Mouse (Mus musculus): ENCODE data around the gene Lhx5.

Gene Lhx5

GRCm38 (mm10) chr5:120431649-120432485, at the start of gene Lhx5:
Gene Lhx5, plus strand, starts transcription at chr5:120431699.
- WGBS, result 1% methylated on average over 69 of the region's 69 CpGs

DNA sequence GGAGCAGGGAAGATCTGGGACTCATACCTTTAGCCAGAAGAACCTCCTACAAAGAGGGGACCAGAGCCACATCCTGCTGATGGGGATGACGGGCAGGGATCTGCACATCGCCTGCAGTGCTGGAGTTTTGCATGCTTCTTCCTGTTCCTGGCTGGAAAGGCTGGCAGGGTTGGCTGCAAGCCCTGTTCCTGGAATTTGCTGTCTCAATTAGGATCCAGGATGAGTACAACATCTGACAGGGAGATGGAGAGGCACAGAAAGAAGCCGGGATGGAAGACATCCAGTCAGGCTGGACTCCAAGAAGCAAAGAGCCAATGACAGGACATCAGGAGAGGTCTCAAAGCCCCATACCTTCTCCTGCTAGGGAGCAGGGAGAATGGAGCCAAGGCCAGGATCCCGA, 45.1 kb upstream of the Lhx5 start:
- WGBS, result 43% methylated on average over 4 of the region's 4 CpGs

DNA sequence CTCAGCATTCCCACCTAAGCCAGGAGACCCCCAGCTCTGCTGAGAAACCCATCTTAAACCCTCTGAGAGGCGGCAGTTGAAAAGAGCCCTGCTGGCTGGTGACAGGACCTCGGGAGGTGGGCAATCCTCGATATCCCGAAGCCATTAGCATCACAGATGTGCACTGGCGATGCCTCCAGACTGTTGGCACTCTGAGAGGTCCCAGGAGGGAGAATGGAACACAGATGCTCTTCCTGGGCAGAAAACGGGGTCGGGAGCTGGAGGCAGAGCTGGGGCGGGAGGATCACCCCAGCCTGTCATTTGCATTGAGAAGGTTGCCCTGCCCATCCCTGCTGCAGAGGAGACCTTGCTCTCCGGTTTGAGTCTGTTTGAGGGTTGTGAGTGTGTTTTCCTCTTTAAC, 42.7 kb upstream of the Lhx5 start:
- WGBS, result 68% methylated on average over 9 of the region's 9 CpGs

GRCm38 (mm10) chr5:120389973-120390372, 41.5 kb upstream of the Lhx5 start:
- WGBS, result 85% methylated on average over 2 of the region's 2 CpGs

- 32% methylated on average over 25 of the region's 25 CpGs for WGBS
These were observed 37.4 kb upstream of the Lhx5 start for GRCm38 (mm10) chr5:120393871-120394667.

- 44% methylated on average over 13 of the region's 13 CpGs for WGBS
These were observed 33.5 kb upstream of the Lhx5 start for GRCm38 (mm10) chr5:120397988-120398387.

DNA sequence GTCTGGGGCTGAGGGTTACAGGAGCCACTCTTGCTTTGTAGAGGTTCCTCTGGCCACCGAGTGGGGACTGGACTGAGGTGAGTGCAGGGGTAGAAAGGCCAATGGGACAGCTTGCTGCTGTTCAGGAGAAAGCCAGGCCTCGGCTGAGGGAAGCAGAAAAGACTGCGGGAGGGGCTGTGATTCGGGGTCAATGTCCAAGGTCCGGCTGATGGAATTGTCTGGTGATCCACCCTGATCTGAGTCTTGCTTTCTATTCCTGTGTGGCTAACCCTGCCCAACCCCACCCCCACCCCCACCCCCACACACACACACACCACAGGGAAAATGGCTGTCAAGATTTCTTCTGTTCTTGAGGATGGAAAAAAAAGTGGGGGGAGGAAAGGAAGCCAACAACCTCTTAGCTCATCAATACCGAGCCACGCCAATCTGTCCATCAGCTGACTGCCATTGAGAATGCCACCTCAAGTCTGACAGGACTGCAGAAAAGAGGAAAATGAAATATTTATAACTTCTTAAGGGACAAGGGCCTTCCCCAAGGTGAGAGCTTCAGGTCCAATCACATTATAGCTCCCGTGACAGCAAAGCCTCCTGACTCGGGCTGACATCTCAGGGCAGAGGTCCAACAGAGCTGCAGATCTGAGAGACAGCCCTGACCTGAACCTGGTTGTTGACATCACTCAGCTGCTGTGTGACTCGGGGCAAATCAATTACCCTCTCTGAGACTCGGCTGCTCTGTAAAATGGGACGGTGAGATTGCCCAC, 26.5 kb upstream of the Lhx5 start:
- 83% methylated on average over 12 of the region's 12 CpGs for whole genome bisulfite sequencing

- WGBS, result 60% methylated on average over 14 of the region's 14 CpGs
These were observed 22.6 kb upstream of the Lhx5 start for GRCm38 (mm10) chr5:120408933-120409332.

GRCm38 (mm10) chr5:120409385-120410378, 21.8 kb upstream of the Lhx5 start:
- WGBS, result 2% methylated on average over 41 of the region's 41 CpGs

GRCm38 (mm10) chr5:120413436-120413835, 18.1 kb upstream of the Lhx5 start:
- WGBS, result 87% methylated on average over 6 of the region's 6 CpGs

DNA sequence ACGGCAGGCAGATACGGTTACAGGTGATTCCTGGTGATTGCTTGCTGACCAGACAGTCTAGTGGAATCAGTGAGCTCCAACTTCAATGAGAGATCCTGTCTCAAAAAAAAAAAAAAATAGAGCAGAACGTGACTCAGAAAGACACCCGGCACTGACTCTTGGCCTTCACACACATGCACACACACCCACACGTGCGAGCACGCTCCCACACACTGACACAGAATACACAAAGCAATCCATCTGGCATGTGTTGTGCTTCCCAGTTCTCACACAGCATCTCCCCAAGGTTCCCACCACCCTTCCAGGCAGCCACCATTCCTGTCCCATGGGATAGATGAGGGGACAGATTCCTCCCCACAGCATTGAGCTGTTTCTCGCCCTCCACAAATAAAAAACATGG, 11.4 kb upstream of the Lhx5 start:
- 66% methylated on average over 8 of the region's 8 CpGs for WGBS

DNA sequence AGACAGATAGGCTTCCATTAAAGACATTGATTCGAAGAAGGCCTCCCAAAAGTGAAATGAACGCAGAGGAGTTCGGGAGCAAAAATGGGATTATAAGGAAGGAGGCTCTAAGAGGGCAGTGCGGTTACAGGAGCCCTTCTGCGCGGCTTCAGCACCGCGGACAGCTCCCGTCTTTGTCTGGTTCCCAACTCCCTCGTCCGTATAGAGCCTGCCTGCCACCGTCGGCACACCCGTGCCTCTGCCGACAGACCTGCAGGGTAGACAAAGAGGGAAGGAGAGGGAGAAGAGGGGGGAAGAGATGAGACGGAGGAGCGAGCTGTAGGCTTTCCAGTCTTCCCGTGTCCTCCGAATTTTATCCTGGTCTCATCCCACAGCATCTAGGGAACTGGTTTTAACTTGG, 7.5 kb upstream of the Lhx5 start:
- WGBS, result 9% methylated on average over 19 of the region's 19 CpGs

- WGBS, result 3% methylated on average over 11 of the region's 11 CpGs
These were observed 6.8 kb upstream of the Lhx5 start for GRCm38 (mm10) chr5:120424657-120425056.

DNA sequence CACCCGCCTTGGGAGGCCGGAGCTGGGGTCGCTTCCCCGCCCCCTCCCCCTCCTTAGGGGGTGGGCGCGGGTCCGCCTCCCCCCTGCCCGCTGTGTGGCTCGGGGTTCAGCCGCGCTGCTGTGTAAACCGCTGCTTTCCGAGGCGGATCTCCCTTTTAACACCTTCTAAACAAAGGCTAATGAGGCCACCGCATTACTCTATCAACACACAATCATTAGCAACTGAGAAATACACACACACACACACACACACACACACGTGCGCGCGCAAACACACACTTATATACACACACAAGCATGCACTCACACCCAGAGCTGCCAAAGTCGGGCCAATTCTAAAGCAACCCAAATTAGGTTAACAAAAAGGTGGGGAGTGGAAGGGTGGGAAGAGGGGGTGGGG, 5.8 kb upstream of the Lhx5 start:
- WGBS, result 2% methylated on average over 20 of the region's 20 CpGs

GRCm38 (mm10) chr5:120426572-120426971, 4.9 kb upstream of the Lhx5 start:
- 4% methylated on average over 10 of the region's 10 CpGs for WGBS

- WGBS, result 2% methylated on average over 33 of the region's 33 CpGs
These were observed 4.0 kb upstream of the Lhx5 start for GRCm38 (mm10) chr5:120427451-120427938.

GRCm38 (mm10) chr5:120428189-120428838, 3.2 kb upstream of the Lhx5 start:
- 6% methylated on average over 21 of the region's 21 CpGs for WGBS

GRCm38 (mm10) chr5:120428990-120429389, 2.5 kb upstream of the Lhx5 start:
- 8% methylated on average over 5 of the region's 6 CpGs for WGBS

- WGBS, result 45% methylated on average over 6 of the region's 6 CpGs
These were observed 1.8 kb upstream of the Lhx5 start for GRCm38 (mm10) chr5:120429692-120430091.

DNA sequence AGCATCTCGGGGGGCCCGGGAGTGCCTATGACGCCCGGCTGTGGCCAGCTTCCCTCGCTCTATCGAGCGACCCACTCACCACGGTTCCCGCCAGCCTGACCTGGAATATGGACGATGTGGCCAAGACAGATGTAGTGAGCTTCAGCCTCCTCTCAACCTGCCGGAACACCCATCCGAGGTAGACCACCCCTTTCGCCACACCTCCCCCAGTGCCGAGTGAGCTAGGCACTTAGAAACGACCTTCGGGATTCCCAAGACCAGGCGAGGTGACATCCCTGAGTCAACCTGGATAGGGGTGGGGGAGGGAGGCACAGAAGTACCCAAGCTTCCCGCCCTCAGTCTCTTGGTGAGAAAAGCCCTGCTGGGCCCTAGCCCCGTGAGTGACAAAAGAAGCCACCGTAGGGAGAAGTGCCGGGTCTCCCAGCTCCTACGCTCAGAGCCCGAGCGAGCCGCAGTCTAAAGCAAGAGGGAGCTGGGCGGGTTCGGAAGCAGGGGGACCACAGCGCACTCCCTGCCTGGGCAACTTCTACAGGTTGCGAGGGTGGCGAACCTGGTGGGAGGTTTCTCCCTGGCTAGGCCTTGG, 407 bp upstream of the Lhx5 start:
- 4% methylated on average over 30 of the region's 30 CpGs for WGBS

Measured in cerebral cortex, adult 2 months (tissue).